Mouse (Mus musculus): ENCODE results near the gene Pde10a.

GRCm38 (mm10) chr17:8936603-8937002 lies 411.4 kb downstream of the Pde10a start:
- TF ChIP-seq CTCF (IDR thresholded peaks at IDR 0.05; ENCODE audit: extremely low read depth, insufficient read depth, insufficient read length, insufficient replicate concordance) (no peak), POLR2A (IDR thresholded peaks at IDR 0.05; ENCODE audit: low read depth, low read length) (no peak)
